Mouse (Mus musculus): ENCODE results near the gene Krt24. TPM values are rescaled to one million over a fixed set of nuclear protein-coding genes. Genes with fewer than 3 reads are reported as not detected.

Gene Krt24
- total RNA-seq (2023): not detected

DNA sequence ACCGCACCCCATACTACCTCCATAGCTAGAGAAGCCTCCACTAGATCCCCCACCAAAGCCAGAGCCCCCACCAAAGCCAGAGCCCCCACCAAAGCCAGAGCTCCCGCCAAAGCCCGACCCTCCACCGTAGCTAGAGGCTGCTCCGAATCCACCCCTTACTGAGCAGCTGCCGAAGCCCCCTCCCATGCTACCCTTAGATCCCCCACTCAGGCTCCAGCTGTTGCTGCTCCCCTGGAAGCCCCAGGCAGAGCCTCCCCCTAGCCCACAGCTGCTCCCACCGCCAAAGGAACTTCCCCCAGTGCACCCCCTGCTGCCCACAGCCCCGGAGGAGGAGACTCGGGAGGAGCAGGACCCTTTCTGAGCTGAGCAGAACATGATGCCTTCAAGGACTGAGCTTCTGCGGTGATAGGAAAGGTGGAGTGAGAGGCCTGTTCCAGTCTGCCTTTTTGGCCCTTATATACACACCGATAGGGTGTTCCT, at the start of gene Krt24:
TSS of gene Krt24 (minus strand) at position 430 of the 480 bp plus-strand sequence.

DNA sequence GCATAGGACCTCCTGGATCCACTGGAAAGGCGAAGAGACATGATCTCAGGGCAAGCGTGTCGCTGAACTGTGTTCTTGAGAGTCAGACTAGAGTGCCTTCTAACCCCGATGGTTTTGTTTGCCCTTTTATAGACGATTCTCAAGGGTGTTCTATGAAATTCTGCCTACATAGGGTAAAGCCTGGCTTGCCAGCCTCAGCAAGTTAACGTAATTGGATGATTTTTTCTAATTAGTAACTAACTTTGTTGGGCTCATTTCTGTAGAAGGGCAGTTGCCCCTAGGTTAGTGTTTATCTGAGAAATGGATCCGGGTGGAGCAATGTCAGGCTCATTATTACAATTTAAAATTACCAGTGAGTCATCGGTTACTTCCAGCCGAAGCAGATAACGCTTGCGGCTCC, 37.8 kb upstream of the Krt24 start, which contains the start of gene Krt25:
TSS of gene Krt25 (minus strand) at position 101 of the 400 bp plus-strand sequence.

DNA sequence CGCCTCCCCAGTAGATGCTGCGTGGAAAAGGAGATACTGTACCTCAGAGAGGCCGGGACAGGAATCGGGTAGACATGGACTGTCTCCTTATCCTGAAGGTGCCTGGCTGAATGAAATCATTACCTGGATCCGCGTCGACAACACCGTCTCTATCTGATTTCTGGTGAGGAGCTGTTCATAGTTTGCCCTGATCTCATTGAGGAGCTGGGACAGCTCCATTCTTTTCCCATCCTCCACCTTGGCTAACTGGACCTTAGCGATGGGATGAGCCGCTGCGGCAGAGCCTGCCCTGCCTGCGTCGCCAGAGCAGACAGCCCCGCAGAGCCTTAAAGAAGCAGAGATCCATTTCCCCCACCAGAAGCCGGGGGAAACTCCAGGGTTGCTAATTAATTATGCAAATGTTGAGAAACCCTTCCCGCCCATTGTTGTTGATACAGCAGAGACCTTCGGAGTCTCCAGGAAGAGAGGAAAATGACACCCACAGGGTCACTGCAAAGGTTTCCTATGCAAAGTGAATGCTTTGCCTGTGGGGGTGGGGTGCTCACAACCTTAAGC, 41.2 kb downstream of the Krt24 start, which contains the start of gene Krt222:
TSS of gene Krt222 (minus strand) at position 266 of the 555 bp plus-strand sequence.

DNA sequence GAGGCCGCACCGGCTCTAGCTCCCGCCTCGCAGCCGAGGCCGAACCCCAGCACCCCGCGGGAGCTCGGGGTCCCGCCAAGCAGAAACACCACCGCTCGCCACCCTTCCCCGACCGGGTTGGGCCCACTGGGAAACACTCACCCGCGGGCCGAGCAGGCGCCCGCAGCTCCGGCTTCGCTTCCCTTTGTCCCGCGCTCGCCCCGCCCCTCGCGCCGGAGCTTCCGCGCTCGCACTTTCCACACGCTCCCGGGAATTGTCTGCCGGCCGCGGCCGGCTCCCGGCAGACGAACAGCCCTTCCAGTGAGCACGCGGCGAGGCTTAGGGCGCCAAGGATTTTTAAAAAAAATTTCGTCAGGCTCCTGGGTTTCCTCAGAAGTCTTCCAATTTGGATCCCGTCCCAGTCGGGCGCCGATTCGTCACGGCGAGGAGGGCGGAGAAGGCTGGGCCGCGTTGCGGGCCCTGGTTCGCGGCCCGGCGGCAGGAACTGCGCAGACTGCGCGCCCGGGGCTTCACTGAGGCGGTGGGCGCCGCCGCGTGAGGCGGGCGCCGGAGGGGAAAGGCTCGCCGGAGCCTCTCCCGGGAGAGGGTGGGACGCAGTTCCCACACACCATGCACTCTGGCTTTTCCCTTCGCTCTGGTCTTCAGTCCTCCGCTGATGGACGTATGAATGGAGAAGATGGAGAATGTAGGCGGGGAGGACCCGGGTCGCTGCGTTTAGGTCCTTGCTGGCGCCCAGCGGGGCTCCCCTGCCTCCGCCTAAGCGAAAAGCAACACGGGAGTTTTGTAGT, 54.6 kb downstream of the Krt24 start, which contains the start of gene Smarce1:
TSS of gene Smarce1 (minus strand) at position 757 of the 788 bp plus-strand sequence.

Other genes starting within 250 kb of the Krt24 start
- gene Igfbp4, start 244.0 kb downstream of the Krt24 start, total RNA-seq (2023): 10 to 100 TPM; 45.3 to 52.7 TPM
- gene Tns4, start 196.0 kb downstream of the Krt24 start, total RNA-seq (2023): 1 to 10 TPM; 3.4 to 5.7 TPM
- gene Ccr7, start 130.2 kb downstream of the Krt24 start, total RNA-seq (2023): 1 to 10 TPM in 1 of 2 experiments, under 1 TPM in 1; 0.87 to 2.5 TPM
- 10 to 100 TPM; 51.9 to 62.5 TPM for gene Smarce1, start 54.2 kb downstream of the Krt24 start, total RNA-seq (2023)
- gene Krt222, start 41.2 kb downstream of the Krt24 start, total RNA-seq (2023): not detected
- not detected for gene Krt25, start 37.7 kb upstream of the Krt24 start, total RNA-seq (2023)
- not detected for gene Krt26, start 52.7 kb upstream of the Krt24 start, total RNA-seq (2023)
- gene Krt27, start 65.8 kb upstream of the Krt24 start, total RNA-seq (2023): not detected
- gene Krt28, start 89.6 kb upstream of the Krt24 start, total RNA-seq (2023): not detected
- gene Krt10, start 104.1 kb upstream of the Krt24 start, total RNA-seq (2023): not detected
- not detected for gene Krt12, start 137.0 kb upstream of the Krt24 start, total RNA-seq (2023)
- not detected for gene Krt20, start 152.9 kb upstream of the Krt24 start, total RNA-seq (2023)
- not detected for gene Krt23, start 207.9 kb upstream of the Krt24 start, total RNA-seq (2023)
- not detected for gene Krt39, start 236.1 kb upstream of the Krt24 start, total RNA-seq (2023)

All from neutrophil, adult 59 days (primary cell).